Mouse (Mus musculus) T-cell, adult 2 months (primary cell): Measurements from ENCODE around the gene Grap.
"Not testable (repeated sequence)": the region's sequence is repeated elsewhere in the genome, so short reads cannot be mapped to it uniquely, and the experiment has no call there.

Experiments
- DNase-seq: peaks from one replicate; pipeline ENCODE4 v3.0.0; 2022; ENCODE audit warnings: low spot score

The Grap gene

GRCm38 (mm10) chr11:61639601-61640177, 13.4 kb upstream of the Grap start:
- DNase-seq = no peak

GRCm38 (mm10) chr11:61640585-61640984, 12.5 kb upstream of the Grap start:
- not testable (repeated sequence) for DNase-seq

GRCm38 (mm10) chr11:61642106-61642505, 11.0 kb upstream of the Grap start:
- DNase-seq = no peak

- DNase-seq = no peak
These were observed 9.7 kb upstream of the Grap start for GRCm38 (mm10) chr11:61643184-61643961.

- DNase-seq = no peak
These were observed 8.3 kb upstream of the Grap start for GRCm38 (mm10) chr11:61644576-61645326.

GRCm38 (mm10) chr11:61645357-61645857, 7.7 kb upstream of the Grap start:
- DNase-seq = no peak

- no peak for DNase-seq
These were observed 6.5 kb upstream of the Grap start for GRCm38 (mm10) chr11:61646499-61647039.

GRCm38 (mm10) chr11:61647110-61647910, 5.8 kb upstream of the Grap start:
- peak; percentile 73 for DNase-seq

GRCm38 (mm10) chr11:61647956-61648748, 4.9 kb upstream of the Grap start:
- DNase-seq = no peak

- no peak for DNase-seq
These were observed 4.3 kb upstream of the Grap start for GRCm38 (mm10) chr11:61648749-61649115.

- no peak for DNase-seq
These were observed 3.9 kb upstream of the Grap start for GRCm38 (mm10) chr11:61649163-61649580.

GRCm38 (mm10) chr11:61649626-61650025, 3.4 kb upstream of the Grap start:
- DNase-seq = no peak

- no peak for DNase-seq
These were observed 2.4 kb upstream of the Grap start for GRCm38 (mm10) chr11:61650470-61651265.

GRCm38 (mm10) chr11:61652216-61652615, 849 bp upstream of the Grap start:
- DNase-seq = no peak

GRCm38 (mm10) chr11:61653568-61653967, 503 bp downstream of the Grap start:
- no peak for DNase-seq

GRCm38 (mm10) chr11:61654786-61655311, 1.8 kb downstream of the Grap start:
- no peak for DNase-seq

- DNase-seq = no peak
These were observed 2.6 kb downstream of the Grap start for GRCm38 (mm10) chr11:61655649-61656048.

- no peak for DNase-seq
These were observed 3.2 kb downstream of the Grap start for GRCm38 (mm10) chr11:61656148-61656850.

GRCm38 (mm10) chr11:61657432-61657831, 4.4 kb downstream of the Grap start:
- no peak for DNase-seq
